Mouse (Mus musculus): Measurements from ENCODE around the gene Tnmd. TPM values are rescaled to one million over a fixed set of nuclear protein-coding genes. Genes with fewer than 3 reads are reported as not detected.

Tnmd gene
- polyA plus RNA-seq (2014; fragmentation: Nextera tagmentation; extraction: Ambion mirVana) = 0.20 and 0.32 TPM in 2 replicates

DNA sequence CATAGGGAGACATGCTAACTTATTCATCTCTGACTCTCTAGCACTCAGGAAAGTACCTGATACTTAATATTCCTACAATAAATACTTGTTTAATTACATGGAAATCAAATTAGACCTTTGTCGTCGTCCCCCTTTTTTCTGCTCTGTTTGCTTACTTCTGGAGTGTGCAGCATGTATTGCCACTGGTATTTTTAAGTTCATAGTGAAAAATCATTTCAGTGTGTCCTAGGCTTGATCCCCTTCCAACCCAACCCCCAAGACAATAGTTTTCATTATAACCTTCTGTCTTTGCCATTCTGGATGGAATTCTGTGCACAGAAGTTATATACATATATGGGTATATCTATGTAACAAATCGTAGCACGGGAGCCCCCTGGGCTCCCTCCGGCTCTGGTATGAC, at the start of gene Tnmd:
TSS of gene Tnmd (plus strand) at position 301 of the 400 bp plus-strand sequence.
- WGBS = 87% methylated on average over 5 of the region's 5 CpGs
- no peaks in the 10 kb centered on the region for H3K4me1 ChIP-seq (ENCODE audit: control insufficient read depth, insufficient read depth, low read length)
- no peaks in the 10 kb centered on the region for H3K36me3 ChIP-seq (ENCODE audit: control insufficient read depth, insufficient read depth, low read length)
- no peak within 1 kb of the TSS for H3K27ac ChIP-seq (ENCODE audit: low read depth, low read length)
- no peaks in the 10 kb centered on the region for H3K9me3 ChIP-seq (replicated peaks; ENCODE audit: control insufficient read depth, low read length)
- H3K9ac ChIP-seq (ENCODE audit: low read length) = no peak within 1 kb of the TSS
- no peak within 1 kb of the TSS for H3K4me3 ChIP-seq (ENCODE audit: low read depth, low read length)
- ATAC-seq (no peak), DNase-seq (ENCODE audit: low spot score) (no peak)
- no peak within 1 kb of the TSS for H3K4me2 ChIP-seq (ENCODE audit: low read length)
- H3K27me3 ChIP-seq (replicated peaks; ENCODE audit: control insufficient read depth, insufficient read depth, low read length) = no peaks in the 10 kb centered on the region

GRCm38 (mm10) chrX:133853637-133854036, 2.9 kb downstream of the Tnmd start:
- H3K9me3 ChIP-seq (replicated peaks; ENCODE audit: control insufficient read depth, low read length) = no peaks in the 10 kb centered on the region
- H3K4me2 ChIP-seq (ENCODE audit: low read length) = no peak overlapping the region

DNA sequence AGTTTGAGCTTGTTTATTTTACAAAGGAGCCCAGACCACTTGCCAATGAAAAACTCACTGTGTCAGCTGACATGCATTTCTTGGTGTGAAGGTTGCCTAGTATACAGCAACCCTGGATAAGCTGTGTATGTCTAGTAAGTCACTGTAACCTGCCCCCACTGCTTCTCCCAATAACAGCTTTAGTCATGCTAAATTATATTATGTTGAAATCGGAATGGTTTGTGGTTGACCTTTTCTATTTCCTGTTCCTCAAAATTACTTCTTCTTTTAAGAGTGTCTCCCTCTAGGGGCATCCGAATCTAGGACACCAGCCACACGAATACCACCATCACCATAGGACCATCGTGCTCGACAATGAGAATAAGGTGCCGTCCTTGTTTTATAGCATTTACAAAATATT, 19.0 kb downstream of the Tnmd start:
- no peak for DNase-seq (ENCODE audit: low spot score)
- no peak overlapping the region for H3K9ac ChIP-seq (ENCODE audit: low read length)
- H3K9me3 ChIP-seq (replicated peaks; ENCODE audit: control insufficient read depth, low read length) = no peaks in the 10 kb centered on the region
- no peaks in the 10 kb centered on the region for H3K4me1 ChIP-seq (ENCODE audit: control insufficient read depth, insufficient read depth, low read length)
- no peaks in the 10 kb centered on the region for H3K27me3 ChIP-seq (replicated peaks; ENCODE audit: control insufficient read depth, insufficient read depth, low read length)
- no peak overlapping the region for H3K27ac ChIP-seq (ENCODE audit: low read depth, low read length)
- H3K4me2 ChIP-seq (ENCODE audit: low read length) = no peak overlapping the region
- no peaks in the 10 kb centered on the region for H3K36me3 ChIP-seq (ENCODE audit: control insufficient read depth, insufficient read depth, low read length)
- no peak for ATAC-seq
- WGBS = 93% methylated on average over 6 of the region's 6 CpGs
- H3K4me3 ChIP-seq (ENCODE audit: low read depth, low read length) = no peak overlapping the region

More at GRCm38 (mm10) chrX:133853637-133854036, 2.9 kb downstream of the Tnmd start:
- Histone ChIP-seq H3K27me3 (replicated peaks; ENCODE audit: control insufficient read depth, insufficient read depth, low read length) (no peaks in the 10 kb centered on the region), H3K9ac (ENCODE audit: low read length) (no peak overlapping the region), H3K36me3 (ENCODE audit: control insufficient read depth, insufficient read depth, low read length) (no peaks in the 10 kb centered on the region), H3K4me3 (ENCODE audit: low read depth, low read length) (no peak overlapping the region), H3K27ac (ENCODE audit: low read depth, low read length) (no peak overlapping the region), H3K4me1 (ENCODE audit: control insufficient read depth, insufficient read depth, low read length) (no peaks in the 10 kb centered on the region)
- ATAC-seq = no peak
- WGBS = 95% methylated on average over 4 of the region's 4 CpGs
- DNase-seq (ENCODE audit: low spot score) = no peak

DNA sequence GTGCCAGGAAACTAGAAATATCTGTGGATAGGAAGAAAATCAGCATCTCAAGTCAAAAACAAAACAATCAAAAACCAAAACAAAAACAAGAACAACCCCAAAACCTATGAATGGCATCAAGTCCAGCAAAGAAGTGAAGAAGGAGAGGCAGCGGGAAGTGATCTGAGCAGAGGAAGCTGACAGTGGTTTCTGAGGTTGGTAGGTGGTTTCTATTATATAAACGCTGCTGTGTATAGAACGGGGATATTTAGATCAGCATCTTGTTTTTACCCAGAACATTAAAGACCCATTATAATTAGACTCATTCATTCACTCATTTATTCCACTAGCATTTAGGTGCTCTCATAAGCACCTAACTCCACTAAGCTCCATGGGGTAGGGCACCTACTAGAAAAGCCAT, 36.5 kb downstream of the Tnmd start:
- H3K36me3 ChIP-seq (ENCODE audit: control insufficient read depth, insufficient read depth, low read length) = peaks cover 10% of the 10 kb centered on the region
- no peak for ATAC-seq
- H3K27ac ChIP-seq (ENCODE audit: low read depth, low read length) = no peak overlapping the region
- no peak overlapping the region for H3K9ac ChIP-seq (ENCODE audit: low read length)
- WGBS = 93% methylated on average over 3 of the region's 3 CpGs
- no peak overlapping the region for H3K4me3 ChIP-seq (ENCODE audit: low read depth, low read length)
- no peak for DNase-seq (ENCODE audit: low spot score)
- H3K27me3 ChIP-seq (replicated peaks; ENCODE audit: control insufficient read depth, insufficient read depth, low read length) = no peaks in the 10 kb centered on the region
- H3K9me3 ChIP-seq (replicated peaks; ENCODE audit: control insufficient read depth, low read length) = no peaks in the 10 kb centered on the region
- H3K4me2 ChIP-seq (ENCODE audit: low read length) = no peak overlapping the region
- H3K4me1 ChIP-seq (ENCODE audit: control insufficient read depth, insufficient read depth, low read length) = no peaks in the 10 kb centered on the region

DNA sequence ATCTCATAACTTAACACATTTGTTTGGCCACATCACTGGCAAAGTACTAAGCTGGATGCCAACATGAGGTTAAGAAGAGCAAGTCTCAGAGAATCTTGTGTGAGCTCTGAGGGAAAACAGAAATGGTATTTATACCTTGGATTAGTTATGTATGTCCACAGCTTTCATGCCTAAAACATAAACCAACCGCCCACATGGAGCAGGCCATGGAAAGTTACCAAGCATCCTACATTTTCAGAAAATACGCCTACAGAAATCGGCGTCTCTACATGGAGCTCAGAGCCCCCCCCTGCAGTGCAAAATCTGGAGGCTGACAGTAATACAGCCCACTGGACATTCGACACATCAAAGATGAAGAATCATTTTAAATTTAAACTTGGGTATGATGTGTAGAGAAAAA, 37.3 kb downstream of the Tnmd start:
- Histone ChIP-seq H3K9me3 (replicated peaks; ENCODE audit: control insufficient read depth, low read length) (no peaks in the 10 kb centered on the region), H3K4me2 (ENCODE audit: low read length) (no peak overlapping the region), H3K27ac (ENCODE audit: low read depth, low read length) (no peak overlapping the region), H3K36me3 (ENCODE audit: control insufficient read depth, insufficient read depth, low read length) (peaks cover 14% of the 10 kb centered on the region), H3K4me3 (ENCODE audit: low read depth, low read length) (no peak overlapping the region), H3K27me3 (replicated peaks; ENCODE audit: control insufficient read depth, insufficient read depth, low read length) (no peaks in the 10 kb centered on the region), H3K4me1 (ENCODE audit: control insufficient read depth, insufficient read depth, low read length) (no peaks in the 10 kb centered on the region), H3K9ac (ENCODE audit: low read length) (no peak overlapping the region)
- 88% methylated on average over 5 of the region's 5 CpGs for WGBS
- DNase-seq (ENCODE audit: low spot score) (no peak), ATAC-seq (no peak)

- no peaks in the 10 kb centered on the region for H3K9me3 ChIP-seq (replicated peaks; ENCODE audit: control insufficient read depth, low read length)
- DNase-seq (ENCODE audit: low spot score) (peak; percentile 95), ATAC-seq (peak; percentile 98)
- H3K27me3 ChIP-seq (replicated peaks; ENCODE audit: control insufficient read depth, insufficient read depth, low read length) = no peaks in the 10 kb centered on the region
- WGBS = 31% methylated on average over 33 of the region's 33 CpGs
- H3K4me2 ChIP-seq (ENCODE audit: low read length) = peak within 1 kb of the TSS; percentile 53
- peak within 1 kb of the TSS; percentile 81 for H3K9ac ChIP-seq (ENCODE audit: low read length)
- no peaks in the 10 kb centered on the region for H3K4me1 ChIP-seq (ENCODE audit: control insufficient read depth, insufficient read depth, low read length)
- H3K36me3 ChIP-seq (ENCODE audit: control insufficient read depth, insufficient read depth, low read length) = peaks cover 14% of the 10 kb centered on the region
- peak within 1 kb of the TSS; percentile 65; the same call in 1 of the 2 replicates for H3K27ac ChIP-seq (ENCODE audit: low read depth, low read length)
- peak within 1 kb of the TSS; percentile 50 for H3K4me3 ChIP-seq (ENCODE audit: low read depth, low read length)
These were observed 47.3 kb downstream of the Tnmd start, which contains the start of gene Tspan6 for GRCm38 (mm10) chrX:133898014-133898542. Tspan6 (minus strand) TSS chrX:133898429.

- H3K27ac ChIP-seq (ENCODE audit: low read depth, low read length) = no peak within 1 kb of the TSS
- no peaks in the 10 kb centered on the region for H3K27me3 ChIP-seq (replicated peaks; ENCODE audit: control insufficient read depth, insufficient read depth, low read length)
- no peak within 1 kb of the TSS for H3K4me2 ChIP-seq (ENCODE audit: low read length)
- DNase-seq (ENCODE audit: low spot score) (no peak), ATAC-seq (no peak)
- no peak within 1 kb of the TSS for H3K4me3 ChIP-seq (ENCODE audit: low read depth, low read length)
- H3K9ac ChIP-seq (ENCODE audit: low read length) = no peak within 1 kb of the TSS
- no peaks in the 10 kb centered on the region for H3K9me3 ChIP-seq (replicated peaks; ENCODE audit: control insufficient read depth, low read length)
- H3K36me3 ChIP-seq (ENCODE audit: control insufficient read depth, insufficient read depth, low read length) = no peaks in the 10 kb centered on the region
- no peaks in the 10 kb centered on the region for H3K4me1 ChIP-seq (ENCODE audit: control insufficient read depth, insufficient read depth, low read length)
- WGBS = 58% methylated on average over 3 of the region's 3 CpGs
These were observed 57.5 kb downstream of the Tnmd start, which contains the start of gene Srpx2 for GRCm38 (mm10) chrX:133908261-133908660. Srpx2 (plus strand) TSS chrX:133908426.

GRCm38 (mm10) chrX:133911397-133912103, 60.8 kb downstream of the Tnmd start:
- no peaks in the 10 kb centered on the region for H3K36me3 ChIP-seq (ENCODE audit: control insufficient read depth, insufficient read depth, low read length)
- ATAC-seq (no peak), DNase-seq (ENCODE audit: low spot score) (peak; percentile 10)
- H3K9ac ChIP-seq (ENCODE audit: low read length) = no peak overlapping the region
- H3K9me3 ChIP-seq (replicated peaks; ENCODE audit: control insufficient read depth, low read length) = no peaks in the 10 kb centered on the region
- H3K4me2 ChIP-seq (ENCODE audit: low read length) = no peak overlapping the region
- no peak overlapping the region for H3K27ac ChIP-seq (ENCODE audit: low read depth, low read length)
- no peaks in the 10 kb centered on the region for H3K4me1 ChIP-seq (ENCODE audit: control insufficient read depth, insufficient read depth, low read length)
- H3K27me3 ChIP-seq (replicated peaks; ENCODE audit: control insufficient read depth, insufficient read depth, low read length) = no peaks in the 10 kb centered on the region
- no peak overlapping the region for H3K4me3 ChIP-seq (ENCODE audit: low read depth, low read length)
- WGBS = 39% methylated on average over 10 of the region's 10 CpGs

DNA sequence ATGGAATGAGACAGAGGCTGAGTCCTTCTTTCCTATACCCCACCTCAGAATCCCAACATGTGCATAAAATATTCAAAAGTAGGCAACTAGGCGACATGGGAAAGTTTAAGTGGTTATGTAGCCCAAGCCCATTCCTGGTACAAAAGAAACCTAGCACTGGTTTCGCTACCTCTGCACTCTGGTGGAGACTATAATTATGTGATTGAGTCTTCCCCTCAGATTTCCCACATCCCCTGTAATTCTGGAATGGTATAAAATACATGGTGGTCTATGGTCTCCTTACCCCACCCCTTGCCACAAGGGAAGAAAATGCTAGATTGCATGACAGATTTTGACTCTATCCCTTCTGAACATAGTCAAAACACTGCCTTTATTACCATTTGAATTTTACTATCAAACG, 62.2 kb downstream of the Tnmd start:
- Histone ChIP-seq H3K36me3 (ENCODE audit: control insufficient read depth, insufficient read depth, low read length) (no peaks in the 10 kb centered on the region), H3K9ac (ENCODE audit: low read length) (no peak overlapping the region), H3K9me3 (replicated peaks; ENCODE audit: control insufficient read depth, low read length) (no peaks in the 10 kb centered on the region), H3K27ac (ENCODE audit: low read depth, low read length) (no peak overlapping the region), H3K4me2 (ENCODE audit: low read length) (no peak overlapping the region), H3K27me3 (replicated peaks; ENCODE audit: control insufficient read depth, insufficient read depth, low read length) (no peaks in the 10 kb centered on the region), H3K4me3 (ENCODE audit: low read depth, low read length) (no peak overlapping the region), H3K4me1 (ENCODE audit: control insufficient read depth, insufficient read depth, low read length) (no peaks in the 10 kb centered on the region)
- DNase-seq (ENCODE audit: low spot score) (no peak), ATAC-seq (no peak)
- 89% methylated on average over 3 of the region's 3 CpGs for WGBS

Data from forebrain, embryonic 14.5 days (tissue).